Mouse (Mus musculus): ENCODE data around the gene Ccl24. TPM values are rescaled to one million over a fixed set of nuclear protein-coding genes. Genes with fewer than 3 reads are reported as not detected.
"Not testable (repeated sequence)": the region's sequence is repeated elsewhere in the genome, so short reads cannot be mapped to it uniquely, and the experiment has no call there.

The Ccl24 gene
- polyA plus RNA-seq (2011; ENCODE audit: insufficient read depth, insufficient read length, low replicate concordance, missing spikeins), result not detected in 2 replicates

DNA sequence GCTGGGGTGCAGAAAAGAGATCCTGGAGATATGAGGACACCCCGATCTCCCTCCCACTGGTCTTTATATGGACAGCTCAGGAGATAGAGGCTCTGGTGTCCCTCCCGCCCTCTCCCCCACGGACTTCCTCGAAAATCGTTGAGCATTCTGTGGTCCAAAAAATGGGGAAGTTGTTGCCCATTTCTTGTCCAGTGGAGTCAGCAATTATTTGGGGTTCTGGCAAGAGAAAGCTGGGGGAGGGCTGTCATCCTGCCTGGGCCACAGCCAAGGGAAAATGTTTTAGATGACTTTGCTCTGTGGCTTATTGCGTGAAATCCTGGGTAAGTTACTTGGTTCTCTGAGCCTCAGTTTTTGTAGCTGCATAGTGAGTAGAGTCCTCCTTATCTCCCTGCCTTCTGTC, at the start of gene Ccl24:
Gene Ccl24 (minus strand): TSS at position 44 of the 400 bp plus-strand sequence.
- no peak within 1 kb of the TSS for H3K27ac ChIP-seq (ENCODE audit: control insufficient read depth, insufficient read depth, low read depth, low read length, poor library complexity)
- H3K4me3 ChIP-seq (replicated peaks; ENCODE audit: control insufficient read depth, low read depth, low read length), result no peak within 1 kb of the TSS
- H3K4me1 ChIP-seq (ENCODE audit: control insufficient read depth, insufficient read depth, low read length), result peaks cover 4% of the 10 kb centered on the region; the same call in 1 of the 2 replicates
- TF ChIP-seq POLR2A (IDR thresholded peaks at IDR 0.05; ENCODE audit: borderline replicate concordance, control insufficient read depth, low read depth, low read length), result no peak
- no peak for TF ChIP-seq CTCF (IDR thresholded peaks at IDR 0.05; ENCODE audit: control insufficient read depth, insufficient read depth, low read length)
- 3% methylated on average over 6 of the region's 6 CpGs for WGBS

DNA sequence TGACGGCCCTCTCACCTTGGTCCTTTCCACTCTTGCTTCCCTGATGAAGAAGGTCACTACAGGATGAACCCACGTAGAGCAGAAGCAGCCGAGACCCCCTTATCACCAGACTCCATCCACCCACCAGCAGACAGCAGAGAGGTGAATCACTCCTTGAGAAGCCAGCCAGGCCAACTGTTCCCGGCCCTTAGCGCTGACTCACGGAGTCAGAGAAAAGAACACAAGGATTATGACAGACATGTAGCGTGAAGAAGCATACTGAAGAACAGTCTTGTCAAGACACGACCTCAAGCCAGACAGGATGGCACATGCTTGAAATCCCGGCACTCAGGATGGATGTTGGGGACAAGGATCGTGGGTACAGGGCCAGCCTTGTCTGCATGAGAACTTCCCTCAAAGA, 48.9 kb upstream of the Ccl24 start:
- Histone ChIP-seq H3K4me3 (replicated peaks; ENCODE audit: control insufficient read depth, low read depth, low read length) (no peak overlapping the region), H3K4me1 (ENCODE audit: control insufficient read depth, insufficient read depth, low read length) (no peaks in the 10 kb centered on the region), H3K27ac (ENCODE audit: control insufficient read depth, insufficient read depth, low read depth, low read length, poor library complexity) (no peak overlapping the region)
- no peak for TF ChIP-seq CTCF (IDR thresholded peaks at IDR 0.05; ENCODE audit: control insufficient read depth, insufficient read depth, low read length)
- TF ChIP-seq POLR2A (IDR thresholded peaks at IDR 0.05; ENCODE audit: borderline replicate concordance, control insufficient read depth, low read depth, low read length), result no peak
- WGBS, result 82% methylated on average over 10 of the region's 10 CpGs

DNA sequence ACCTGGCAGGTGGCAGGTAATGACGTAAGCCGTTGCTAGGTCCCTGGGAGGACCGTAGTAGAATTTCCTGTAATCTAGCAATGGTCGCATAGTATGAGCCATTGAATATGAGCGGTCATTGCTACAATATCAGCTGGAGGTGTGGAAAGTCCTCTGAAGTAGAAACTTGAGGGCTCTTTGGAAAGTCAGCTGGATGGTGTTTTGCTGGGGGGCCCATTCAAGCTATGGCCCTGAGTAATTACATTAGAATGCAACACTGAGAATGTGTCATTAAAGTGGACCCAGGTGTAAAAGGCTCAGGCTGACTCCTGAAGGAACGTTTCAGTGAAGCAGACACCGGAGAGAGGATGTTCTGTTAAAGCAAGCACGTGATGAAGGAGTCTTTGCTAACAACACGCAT, 47.7 kb upstream of the Ccl24 start:
- Histone ChIP-seq H3K4me3 (replicated peaks; ENCODE audit: control insufficient read depth, low read depth, low read length) (no peak overlapping the region), H3K27ac (ENCODE audit: control insufficient read depth, insufficient read depth, low read depth, low read length, poor library complexity) (no peak overlapping the region), H3K4me1 (ENCODE audit: control insufficient read depth, insufficient read depth, low read length) (no peaks in the 10 kb centered on the region)
- 87% methylated on average over 9 of the region's 9 CpGs for WGBS
- TF ChIP-seq POLR2A (IDR thresholded peaks at IDR 0.05; ENCODE audit: borderline replicate concordance, control insufficient read depth, low read depth, low read length), result no peak
- no peak for TF ChIP-seq CTCF (IDR thresholded peaks at IDR 0.05; ENCODE audit: control insufficient read depth, insufficient read depth, low read length)

DNA sequence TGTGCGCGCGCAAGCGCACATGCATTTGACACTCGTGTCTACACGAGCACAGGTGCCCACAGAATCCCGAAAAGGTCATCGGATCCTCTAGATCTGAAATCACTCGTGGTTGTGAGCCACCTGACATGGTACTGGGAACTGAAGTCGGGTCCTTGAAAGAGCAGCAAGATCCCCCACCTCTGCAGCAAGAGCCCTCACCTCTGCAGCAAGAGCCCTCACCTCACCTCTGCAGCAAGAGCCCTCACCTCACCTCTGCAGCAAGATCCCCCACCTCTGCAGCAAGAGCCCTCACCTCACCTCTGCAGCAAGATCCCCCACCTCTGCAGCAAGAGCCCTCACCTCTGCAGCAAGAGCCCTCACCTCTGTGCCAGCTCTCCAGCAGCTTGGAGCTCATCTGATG, 46.9 kb upstream of the Ccl24 start:
- H3K27ac ChIP-seq (ENCODE audit: control insufficient read depth, insufficient read depth, low read depth, low read length, poor library complexity); H3K4me1 ChIP-seq (ENCODE audit: control insufficient read depth, insufficient read depth, low read length); H3K4me3 ChIP-seq (replicated peaks; ENCODE audit: control insufficient read depth, low read depth, low read length): not testable (repeated sequence)
- WGBS, result 81% methylated on average over 10 of the region's 10 CpGs

DNA sequence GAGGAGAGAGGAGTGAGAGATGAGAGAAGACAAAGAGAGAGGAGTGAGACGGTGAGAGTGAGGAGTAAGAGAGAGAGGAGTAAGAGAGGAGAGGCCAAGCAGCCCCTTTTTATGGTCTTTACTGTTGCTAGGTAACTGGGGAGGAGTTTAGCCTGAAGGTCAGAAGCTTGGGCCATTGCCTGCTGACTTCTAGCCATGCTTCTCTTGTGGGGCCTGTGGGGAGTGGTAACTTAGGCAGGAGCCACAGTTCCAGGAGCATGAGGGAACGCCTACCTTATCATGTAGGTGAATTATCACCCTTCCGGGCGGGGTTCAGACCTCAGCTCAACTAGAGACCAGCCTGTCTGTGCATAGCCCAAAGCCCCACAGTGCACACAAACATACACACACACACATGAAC, 36.9 kb upstream of the Ccl24 start:
- H3K27ac ChIP-seq (ENCODE audit: control insufficient read depth, insufficient read depth, low read depth, low read length, poor library complexity), result no peak overlapping the region
- WGBS, result 75% methylated on average over 4 of the region's 4 CpGs
- peaks cover 2% of the 10 kb centered on the region for H3K4me1 ChIP-seq (ENCODE audit: control insufficient read depth, insufficient read depth, low read length)
- TF ChIP-seq POLR2A (IDR thresholded peaks at IDR 0.05; ENCODE audit: borderline replicate concordance, control insufficient read depth, low read depth, low read length) (no peak), CTCF (IDR thresholded peaks at IDR 0.05; ENCODE audit: control insufficient read depth, insufficient read depth, low read length) (no peak)
- no peak overlapping the region for H3K4me3 ChIP-seq (replicated peaks; ENCODE audit: control insufficient read depth, low read depth, low read length)

DNA sequence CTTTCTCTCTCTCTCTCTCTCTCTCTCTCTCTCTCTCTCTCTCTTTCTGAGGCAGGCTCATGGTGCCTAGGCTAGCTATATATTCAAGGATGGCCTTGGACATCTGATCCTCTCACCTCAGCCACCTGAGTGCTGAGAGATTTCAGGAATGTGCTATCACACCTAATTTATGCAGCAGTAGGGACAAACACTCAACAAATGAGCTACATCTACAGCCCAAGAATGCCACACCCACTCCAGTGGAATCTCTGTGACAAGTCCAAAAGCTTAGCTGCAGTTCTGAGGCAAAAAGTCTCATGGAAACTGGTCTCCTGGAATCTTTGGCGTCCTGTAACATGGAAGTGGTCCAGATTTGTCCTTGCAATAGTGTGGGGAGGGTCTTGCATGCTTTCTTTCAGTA, 34.7 kb upstream of the Ccl24 start:
- TF ChIP-seq CTCF (IDR thresholded peaks at IDR 0.05; ENCODE audit: control insufficient read depth, insufficient read depth, low read length) (no peak), POLR2A (IDR thresholded peaks at IDR 0.05; ENCODE audit: borderline replicate concordance, control insufficient read depth, low read depth, low read length) (no peak)
- Histone ChIP-seq H3K4me3 (replicated peaks; ENCODE audit: control insufficient read depth, low read depth, low read length) (no peak overlapping the region), H3K4me1 (ENCODE audit: control insufficient read depth, insufficient read depth, low read length) (no peaks in the 10 kb centered on the region), H3K27ac (ENCODE audit: control insufficient read depth, insufficient read depth, low read depth, low read length, poor library complexity) (no peak overlapping the region)
- WGBS, result 56% methylated on average over 1 of the region's 1 CpGs

DNA sequence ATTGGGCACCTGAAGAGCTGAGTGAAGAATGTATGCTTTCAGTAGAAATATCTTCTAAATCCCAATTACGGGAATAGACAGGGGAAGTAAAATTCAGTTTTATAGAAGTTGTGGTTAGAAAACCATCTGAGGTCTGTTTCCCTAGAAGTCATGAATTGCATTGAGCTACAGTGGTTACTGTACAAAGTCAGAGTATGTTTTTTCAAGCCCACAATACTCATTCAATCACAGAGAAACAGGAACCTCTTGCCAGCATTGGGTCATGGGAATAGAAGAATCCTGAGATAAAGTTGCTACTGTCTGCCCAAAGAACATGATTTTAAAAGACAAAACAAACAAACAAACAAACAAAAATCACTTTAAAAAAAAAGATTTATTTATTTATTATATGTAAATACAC, 33.9 kb upstream of the Ccl24 start:
- not testable (repeated sequence) for H3K4me3 ChIP-seq (replicated peaks; ENCODE audit: control insufficient read depth, low read depth, low read length); H3K27ac ChIP-seq (ENCODE audit: control insufficient read depth, insufficient read depth, low read depth, low read length, poor library complexity); H3K4me1 ChIP-seq (ENCODE audit: control insufficient read depth, insufficient read depth, low read length)
- no CpG with 5 or more reads among the region's 1 CpGs for WGBS

DNA sequence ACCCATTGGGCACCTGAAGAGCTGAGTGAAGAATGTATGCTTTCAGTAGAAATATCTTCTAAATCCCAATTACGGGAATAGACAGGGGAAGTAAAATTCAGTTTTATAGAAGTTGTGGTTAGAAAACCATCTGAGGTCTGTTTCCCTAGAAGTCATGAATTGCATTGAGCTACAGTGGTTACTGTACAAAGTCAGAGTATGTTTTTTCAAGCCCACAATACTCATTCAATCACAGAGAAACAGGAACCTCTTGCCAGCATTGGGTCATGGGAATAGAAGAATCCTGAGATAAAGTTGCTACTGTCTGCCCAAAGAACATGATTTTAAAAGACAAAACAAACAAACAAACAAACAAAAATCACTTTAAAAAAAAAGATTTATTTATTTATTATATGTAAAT, 31.8 kb upstream of the Ccl24 start:
- not testable (repeated sequence) for H3K4me3 ChIP-seq (replicated peaks; ENCODE audit: control insufficient read depth, low read depth, low read length); H3K27ac ChIP-seq (ENCODE audit: control insufficient read depth, insufficient read depth, low read depth, low read length, poor library complexity); H3K4me1 ChIP-seq (ENCODE audit: control insufficient read depth, insufficient read depth, low read length)
- WGBS, result no CpG with 5 or more reads among the region's 1 CpGs

DNA sequence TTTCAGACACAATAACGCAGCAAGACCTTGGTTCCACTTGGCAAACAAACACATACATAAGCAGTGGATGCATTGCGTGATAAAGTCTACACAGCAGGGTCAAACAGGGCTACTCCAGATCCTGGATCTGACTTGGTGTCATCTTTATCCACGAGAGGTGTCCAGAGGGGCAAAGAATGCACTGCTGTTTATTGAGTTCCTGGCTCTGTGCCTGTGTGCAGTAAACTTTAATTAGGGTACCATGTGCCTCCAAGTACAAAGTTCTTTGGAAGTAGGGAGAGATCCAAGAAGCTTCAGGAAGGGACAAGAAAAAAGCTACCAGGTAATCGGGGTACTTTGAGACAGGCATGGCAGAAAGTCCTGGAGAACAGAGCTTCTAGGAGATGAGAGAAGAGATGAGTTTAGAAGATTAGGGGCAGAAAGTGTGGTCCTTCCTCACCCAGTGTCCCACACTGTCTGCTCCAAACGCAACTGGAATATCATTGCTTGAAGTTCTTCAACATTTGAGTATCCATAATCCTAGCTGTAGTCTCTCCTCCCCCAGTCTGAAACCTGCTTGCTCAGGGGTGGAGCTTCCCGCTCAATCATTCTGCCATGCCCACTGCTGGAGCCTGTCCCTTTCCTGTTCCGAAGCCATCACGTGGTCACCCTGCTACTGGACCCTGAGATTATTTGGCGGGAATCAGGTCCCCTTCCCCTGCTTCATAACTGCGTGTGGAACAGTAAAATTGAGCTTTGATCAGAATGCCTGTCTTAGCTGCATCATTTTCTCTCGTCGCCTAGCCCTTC, 17.3 kb upstream of the Ccl24 start:
- no peaks in the 10 kb centered on the region for H3K4me1 ChIP-seq (ENCODE audit: control insufficient read depth, insufficient read depth, low read length)
- 80% methylated on average over 12 of the region's 12 CpGs for WGBS
- H3K27ac ChIP-seq (ENCODE audit: control insufficient read depth, insufficient read depth, low read depth, low read length, poor library complexity), result no peak overlapping the region
- H3K4me3 ChIP-seq (replicated peaks; ENCODE audit: control insufficient read depth, low read depth, low read length), result no peak overlapping the region
- no peak for TF ChIP-seq CTCF (IDR thresholded peaks at IDR 0.05; ENCODE audit: control insufficient read depth, insufficient read depth, low read length)
- TF ChIP-seq POLR2A (IDR thresholded peaks at IDR 0.05; ENCODE audit: borderline replicate concordance, control insufficient read depth, low read depth, low read length), result no peak

All from bone marrow, adult 2 months (tissue).